ENCODE assay signal across 12 mouse cellular contexts in the genomic region with DNA sequence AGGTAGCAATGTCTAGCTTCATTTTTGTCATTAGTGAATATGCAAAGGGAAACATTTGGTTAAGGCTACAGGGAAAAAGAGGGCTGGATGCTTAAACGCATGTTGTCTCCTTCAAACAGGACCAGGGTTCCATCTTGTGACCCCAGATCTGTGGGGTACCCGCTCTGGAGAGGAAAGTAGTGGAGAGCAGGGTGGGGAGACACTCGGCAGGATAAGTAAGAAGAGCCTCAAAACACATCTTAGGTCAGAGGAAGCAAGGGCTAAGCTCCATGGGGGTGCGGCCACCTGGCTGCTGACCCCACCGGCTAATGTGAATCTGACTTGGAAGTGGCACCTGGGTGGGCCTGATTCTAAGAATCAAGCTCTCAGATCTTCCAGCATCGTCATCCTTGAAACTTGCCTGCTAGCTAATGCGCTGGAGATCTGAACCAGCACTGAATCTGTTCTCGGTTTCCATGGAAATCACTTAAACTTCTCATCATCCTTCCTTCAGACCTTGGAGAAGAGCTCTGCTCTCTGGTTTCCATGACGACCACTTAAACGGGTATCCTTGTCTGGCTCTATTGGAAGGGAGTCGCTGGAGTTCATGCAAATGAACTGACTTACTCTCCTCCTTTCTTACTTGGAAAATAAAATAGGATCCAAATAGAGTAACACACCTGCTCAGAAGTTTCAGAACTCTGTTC. TPM values are rescaled to one million over a fixed set of nuclear protein-coding genes. Genes with fewer than 3 reads are reported as not detected.
A peak's percentile ranks its signal among the peaks of the same experiment; 100 is the strongest.
DNase-seq lines count a peak whose midpoint lies in the region; ATAC-seq and TF ChIP-seq lines count a peak whose summit lies in the region.
"Had no signal": no experiment of that assay in that cellular context is flagged by ENCODE, and none has a peak within 500 bp of the region (broad histone marks: within the 10 kb centered on the region; RNA-seq: fewer than 3 reads in every experiment).

No protein-coding gene starts in this region.

- H3K9me3 ChIP-seq in hindbrain, embryonic 11.5 days (ENCODE audit: control insufficient read depth, low read length): no peaks in the 10 kb centered on the region
- no peaks in the 10 kb centered on the region for H3K9me3 ChIP-seq in hindbrain, embryonic 10.5 days
- no peaks in the 10 kb centered on the region for H3K9me3 ChIP-seq in midbrain, embryonic 15.5 days
- no peaks in the 10 kb centered on the region for H3K9me3 ChIP-seq in liver, postnatal 0 days (ENCODE audit: low read length)
- H3K9me3 ChIP-seq: stomach, embryonic 15.5 days had no signal

- no peaks in the 10 kb centered on the region for H3K4me1 ChIP-seq in hindbrain, embryonic 11.5 days (replicated peaks; ENCODE audit: control insufficient read depth, insufficient read depth, low read length)
- peaks cover 18% of the 10 kb centered on the region for H3K4me1 ChIP-seq in hindbrain, embryonic 10.5 days (replicated peaks)
- peaks cover 40% of the 10 kb centered on the region for H3K4me1 ChIP-seq in midbrain, embryonic 15.5 days
- no peaks in the 10 kb centered on the region for H3K4me1 ChIP-seq in liver, postnatal 0 days (ENCODE audit: insufficient read depth)
- H3K4me1 ChIP-seq: stomach, embryonic 15.5 days had no signal

- peak; percentile 20 for DNase-seq in hindbrain, embryonic 11.5 days (ENCODE audit: low spot score)
- no peak for DNase-seq in hindbrain, embryonic 10.5 days (ENCODE audit: low spot score)
- DNase-seq in ZHBTc4 (ENCODE audit: low read depth, low spot score): peak; percentile 51
- peak; percentile 58 to 76 for DNase-seq in frontal cortex, adult 2 months (ENCODE audit: extremely low spot score in 1 of 2, low spot score in 1 of 2)
- DNase-seq in urinary bladder, adult 2 months (ENCODE audit: low spot score): no peak
- no peak for DNase-seq in liver, postnatal 0 days
- DNase-seq in cerebellum, adult 8-10 months: no peak
- DNase-seq: kidney, adult 2 months had no signal

- no peak overlapping the region for H3K4me2 ChIP-seq in hindbrain, embryonic 11.5 days (replicated peaks; ENCODE audit: low read depth, low read length)
- H3K4me2 ChIP-seq in midbrain, embryonic 15.5 days: peak overlapping the region; percentile 28
- no peak overlapping the region for H3K4me2 ChIP-seq in liver, postnatal 0 days (ENCODE audit: low read depth, low read length)
- H3K4me2 ChIP-seq: stomach, embryonic 15.5 days had no signal

- no peak overlapping the region for H3K27ac ChIP-seq in hindbrain, embryonic 11.5 days (ENCODE audit: low read depth, low read length)
- no peak overlapping the region for H3K27ac ChIP-seq in hindbrain, embryonic 10.5 days
- peak overlapping the region; percentile 88 for H3K27ac ChIP-seq in midbrain, embryonic 15.5 days
- H3K27ac ChIP-seq in liver, postnatal 0 days (ENCODE audit: low read depth): no peak overlapping the region
- H3K27ac ChIP-seq: stomach, embryonic 15.5 days had no signal

- no peaks in the 10 kb centered on the region for H3K36me3 ChIP-seq in hindbrain, embryonic 11.5 days (ENCODE audit: control insufficient read depth, insufficient read depth, low read length)
- H3K36me3 ChIP-seq in hindbrain, embryonic 10.5 days: no peaks in the 10 kb centered on the region
- no peaks in the 10 kb centered on the region for H3K36me3 ChIP-seq in midbrain, embryonic 15.5 days (replicated peaks)
- no peaks in the 10 kb centered on the region for H3K36me3 ChIP-seq in liver, postnatal 0 days (replicated peaks; ENCODE audit: insufficient read depth, low read length)
- H3K36me3 ChIP-seq: stomach, embryonic 15.5 days had no signal

- H3K27me3 ChIP-seq in hindbrain, embryonic 11.5 days (ENCODE audit: control insufficient read depth, insufficient read depth, low read length): no peaks in the 10 kb centered on the region
- no peaks in the 10 kb centered on the region for H3K27me3 ChIP-seq in hindbrain, embryonic 10.5 days (ENCODE audit: insufficient read depth, poor library complexity, severe bottlenecking)
- no peaks in the 10 kb centered on the region for H3K27me3 ChIP-seq in midbrain, embryonic 15.5 days (replicated peaks)
- H3K27me3 ChIP-seq in liver, postnatal 0 days (ENCODE audit: insufficient read depth, low read length): no peaks in the 10 kb centered on the region
- H3K27me3 ChIP-seq: stomach, embryonic 15.5 days had no signal

- 50% methylated on average over 11 of the region's 11 CpGs for WGBS in hindbrain, embryonic 11.5 days
- WGBS in hindbrain, embryonic 10.5 days: 47% methylated on average over 11 of the region's 11 CpGs
- 21% methylated on average over 11 of the region's 11 CpGs for WGBS in midbrain, embryonic 15.5 days
- WGBS in liver, postnatal 0 days (ENCODE audit: insufficient replicate concordance): 51% methylated on average over 11 of the region's 11 CpGs

- ATAC-seq in hindbrain, embryonic 11.5 days (ENCODE audit: low FRiP score): no peak
- peak; percentile 90 for ATAC-seq in midbrain, embryonic 15.5 days (replicated peaks)
- no peak for ATAC-seq in liver, postnatal 0 days

- H3K4me3 ChIP-seq in hindbrain, embryonic 11.5 days (ENCODE audit: low read depth, low read length): no peak overlapping the region
- H3K4me3 ChIP-seq in hindbrain, embryonic 10.5 days: no peak overlapping the region
- H3K4me3 ChIP-seq in midbrain, embryonic 15.5 days: no peak overlapping the region
- no peak overlapping the region for H3K4me3 ChIP-seq in liver, postnatal 0 days (ENCODE audit: low read depth, low read length)
- H3K4me3 ChIP-seq: stomach, embryonic 15.5 days had no signal

- TF ChIP-seq CTCF in liver, postnatal 0 days (IDR thresholded peaks at IDR 0.05; ENCODE audit: low read depth): no peak

- TF ChIP-seq EP300 in liver, postnatal 0 days (IDR thresholded peaks at IDR 0.05; ENCODE audit: low read depth): no peak

- H3K9ac ChIP-seq in hindbrain, embryonic 11.5 days (ENCODE audit: low read depth, low read length): no peak overlapping the region
- H3K9ac ChIP-seq in midbrain, embryonic 15.5 days: no peak overlapping the region
- H3K9ac ChIP-seq in liver, postnatal 0 days (replicated peaks): no peak overlapping the region
- H3K9ac ChIP-seq: stomach, embryonic 15.5 days had no signal

RNA-seq across cellular contexts. Expression of a gene that starts 32.6 kb away (rescaled TPM):
- not detected in 2 replicates for polyA plus RNA-seq in hindbrain, embryonic 11.5 days (2014; fragmentation: Nextera tagmentation; extraction: Ambion mirVana)
- polyA plus RNA-seq in hindbrain, embryonic 10.5 days (2016; fragmentation: Nextera tagmentation; extraction: Ambion mirVana): 0.08 TPM in 1 of 2 replicates, not detected in the other
- polyA plus RNA-seq in frontal cortex, adult 2 months (2012; rRNA removed): 0.68 and 1.5 TPM in 2 replicates
- polyA plus RNA-seq in midbrain, embryonic 15.5 days (2015; fragmentation: Nextera tagmentation; extraction: Ambion mirVana): 0.14 and 0.27 TPM in 2 replicates
- polyA plus RNA-seq in urinary bladder, adult 2 months (2012; rRNA removed): 0.06 and 0.12 TPM in 2 replicates
- polyA plus RNA-seq in liver, postnatal 0 days (2015; fragmentation: Nextera tagmentation; extraction: Ambion mirVana): not detected in 2 replicates
- polyA plus RNA-seq: heart, embryonic 14.5 days; liver, embryonic 16.5 days had no signal

Comparison
In these comparisons a context has a peak if more than half of its experiments do, and no peak if none do; other contexts are left out.
1. DNase-seq: peak in hindbrain, embryonic 11.5 days (single experiment), ZHBTc4 (single experiment) and frontal cortex, adult 2 months (2 of 2); none in hindbrain, embryonic 10.5 days (single experiment), urinary bladder, adult 2 months (single experiment), liver, postnatal 0 days (single experiment) and cerebellum, adult 8-10 months (single experiment).